Mouse (Mus musculus): ENCODE data around the gene Hipk2. TPM values are rescaled to one million over a fixed set of nuclear protein-coding genes. Genes with fewer than 3 reads are reported as not detected.

Gene Hipk2
- polyA plus RNA-seq, 1 experiment from 2014 or later, result 10.7 TPM

DNA sequence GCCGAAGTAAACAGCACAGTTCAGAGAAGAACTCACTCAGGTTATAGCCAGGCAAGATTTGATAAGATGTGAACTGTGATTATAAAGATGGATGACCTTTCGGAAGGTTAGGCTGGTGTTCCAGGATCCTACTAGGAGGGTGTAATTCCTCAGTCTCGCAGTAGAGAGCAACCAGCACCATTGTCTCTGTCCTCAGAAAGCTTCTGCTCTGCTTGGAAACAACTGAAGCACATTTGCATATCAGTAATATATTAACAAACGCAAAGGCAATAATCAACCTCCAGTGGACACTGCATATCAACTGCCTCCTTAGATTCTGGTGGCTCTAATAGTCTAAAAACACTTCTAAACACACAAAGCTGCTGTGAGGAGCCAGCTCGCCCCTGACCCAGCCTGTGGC is 48.5 kb downstream of the Hipk2 start:
- no peak overlapping the region for H3K9ac ChIP-seq (ENCODE audit: low read depth, low read length)
- H3K27ac ChIP-seq (replicated peaks; ENCODE audit: low read depth, low read length), result no peak overlapping the region
- peaks cover 4% of the 10 kb centered on the region; the same call in 1 of the 2 replicates for H3K4me1 ChIP-seq (ENCODE audit: control insufficient read depth, insufficient read depth, low read length)
- no peak overlapping the region for H3K4me3 ChIP-seq (ENCODE audit: low read depth, low read length)
- ATAC-seq (ENCODE audit: low read depth), result no peak
- no peak for DNase-seq (ENCODE audit: low spot score)
- 76% methylated on average over 5 of the region's 5 CpGs for WGBS
- H3K4me2 ChIP-seq (ENCODE audit: low read depth, low read length), result no peak overlapping the region
- H3K36me3 ChIP-seq (ENCODE audit: control insufficient read depth, insufficient read depth, low read length), result no peaks in the 10 kb centered on the region
- no peaks in the 10 kb centered on the region for H3K27me3 ChIP-seq (replicated peaks; ENCODE audit: control insufficient read depth, insufficient read depth, low read length)
- H3K9me3 ChIP-seq (ENCODE audit: control insufficient read depth, low read length), result no peaks in the 10 kb centered on the region

DNA sequence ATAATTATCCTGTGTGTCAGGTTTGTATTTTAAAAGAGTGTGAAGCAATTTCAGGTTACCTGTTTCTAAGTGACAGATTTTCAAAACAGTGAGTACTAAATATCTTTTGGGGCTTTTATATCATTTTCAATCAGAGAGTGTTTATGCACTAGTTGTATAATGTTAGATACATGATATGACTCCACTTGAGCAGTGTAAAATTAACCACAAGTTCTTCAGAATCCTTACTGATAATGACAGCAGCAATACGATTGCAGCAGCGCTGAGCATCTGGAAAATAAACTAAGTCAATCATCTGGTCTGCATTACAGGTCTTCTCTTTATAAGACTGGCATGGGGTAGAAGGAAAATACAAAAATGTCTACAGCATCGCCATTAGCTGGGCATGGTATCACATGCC is 49.1 kb downstream of the Hipk2 start:
- no peak overlapping the region for H3K4me3 ChIP-seq (ENCODE audit: low read depth, low read length)

DNA sequence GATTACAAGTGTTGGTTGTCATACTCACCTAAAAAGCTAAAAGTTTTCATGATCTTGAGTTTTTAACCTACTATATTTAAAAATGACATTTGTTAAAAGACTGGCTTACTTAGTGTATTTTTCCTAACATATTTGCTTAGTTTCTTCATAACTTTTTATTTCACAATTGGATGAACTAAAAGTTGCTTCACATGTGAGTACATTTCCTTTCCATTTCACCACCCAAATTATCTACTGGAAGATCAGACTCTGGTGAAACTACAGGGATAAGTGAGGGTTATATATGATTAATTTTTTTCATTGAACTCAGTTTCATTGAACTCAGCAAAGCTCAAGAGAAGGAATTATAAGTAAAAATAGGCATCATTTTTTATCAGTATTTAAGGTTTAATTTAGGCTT is 50.1 kb downstream of the Hipk2 start:
- Histone ChIP-seq H3K9ac (ENCODE audit: low read depth, low read length) (no peak overlapping the region), H3K4me2 (ENCODE audit: low read depth, low read length) (no peak overlapping the region), H3K27me3 (replicated peaks; ENCODE audit: control insufficient read depth, insufficient read depth, low read length) (no peaks in the 10 kb centered on the region), H3K9me3 (ENCODE audit: control insufficient read depth, low read length) (no peaks in the 10 kb centered on the region), H3K27ac (replicated peaks; ENCODE audit: low read depth, low read length) (no peak overlapping the region), H3K4me3 (ENCODE audit: low read depth, low read length) (no peak overlapping the region), H3K4me1 (ENCODE audit: control insufficient read depth, insufficient read depth, low read length) (no peaks in the 10 kb centered on the region), H3K36me3 (ENCODE audit: control insufficient read depth, insufficient read depth, low read length) (no peaks in the 10 kb centered on the region)
- ATAC-seq (ENCODE audit: low read depth) (no peak), DNase-seq (ENCODE audit: low spot score) (no peak)

More for the DNA sequence above, 49.1 kb downstream of the Hipk2 start:
- H3K9ac ChIP-seq (ENCODE audit: low read depth, low read length), result no peak overlapping the region
- no peak overlapping the region for H3K27ac ChIP-seq (replicated peaks; ENCODE audit: low read depth, low read length)
- no peak for ATAC-seq (ENCODE audit: low read depth)
- no peak for DNase-seq (ENCODE audit: low spot score)
- no peaks in the 10 kb centered on the region for H3K9me3 ChIP-seq (ENCODE audit: control insufficient read depth, low read length)
- 51% methylated on average over 3 of the region's 3 CpGs for WGBS
- no peak overlapping the region for H3K4me2 ChIP-seq (ENCODE audit: low read depth, low read length)
- no peaks in the 10 kb centered on the region for H3K36me3 ChIP-seq (ENCODE audit: control insufficient read depth, insufficient read depth, low read length)
- H3K4me1 ChIP-seq (ENCODE audit: control insufficient read depth, insufficient read depth, low read length), result no peaks in the 10 kb centered on the region
- H3K27me3 ChIP-seq (replicated peaks; ENCODE audit: control insufficient read depth, insufficient read depth, low read length), result no peaks in the 10 kb centered on the region

DNA sequence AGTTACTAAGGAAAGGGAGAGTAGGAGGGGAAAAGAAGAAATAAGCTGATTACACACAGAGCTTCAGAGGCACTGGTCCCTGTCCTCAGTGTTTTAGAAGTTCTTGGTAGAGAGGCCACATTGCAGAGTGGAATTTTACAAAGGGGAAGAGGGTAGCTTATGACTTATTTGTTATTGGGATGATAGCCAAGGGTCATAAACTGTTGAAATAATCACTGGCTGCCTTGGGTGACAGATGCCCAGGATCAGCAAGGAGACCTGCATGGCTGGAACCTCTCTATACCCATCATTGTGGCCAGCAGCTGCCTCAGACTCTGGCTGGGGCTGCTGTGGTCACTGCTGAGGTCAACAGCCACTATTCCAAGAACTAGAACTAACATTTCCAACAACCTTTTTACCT is 52.1 kb downstream of the Hipk2 start:
- no peak overlapping the region for H3K9ac ChIP-seq (ENCODE audit: low read depth, low read length)
- no peaks in the 10 kb centered on the region for H3K4me1 ChIP-seq (ENCODE audit: control insufficient read depth, insufficient read depth, low read length)
- H3K4me2 ChIP-seq (ENCODE audit: low read depth, low read length), result no peak overlapping the region
- no peaks in the 10 kb centered on the region for H3K9me3 ChIP-seq (ENCODE audit: control insufficient read depth, low read length)
- peaks cover 8% of the 10 kb centered on the region for H3K36me3 ChIP-seq (ENCODE audit: control insufficient read depth, insufficient read depth, low read length)
- no peak for DNase-seq (ENCODE audit: low spot score)
- H3K27me3 ChIP-seq (replicated peaks; ENCODE audit: control insufficient read depth, insufficient read depth, low read length), result no peaks in the 10 kb centered on the region
- no peak overlapping the region for H3K27ac ChIP-seq (replicated peaks; ENCODE audit: low read depth, low read length)
- no peak for ATAC-seq (ENCODE audit: low read depth)
- H3K4me3 ChIP-seq (ENCODE audit: low read depth, low read length), result no peak overlapping the region

DNA sequence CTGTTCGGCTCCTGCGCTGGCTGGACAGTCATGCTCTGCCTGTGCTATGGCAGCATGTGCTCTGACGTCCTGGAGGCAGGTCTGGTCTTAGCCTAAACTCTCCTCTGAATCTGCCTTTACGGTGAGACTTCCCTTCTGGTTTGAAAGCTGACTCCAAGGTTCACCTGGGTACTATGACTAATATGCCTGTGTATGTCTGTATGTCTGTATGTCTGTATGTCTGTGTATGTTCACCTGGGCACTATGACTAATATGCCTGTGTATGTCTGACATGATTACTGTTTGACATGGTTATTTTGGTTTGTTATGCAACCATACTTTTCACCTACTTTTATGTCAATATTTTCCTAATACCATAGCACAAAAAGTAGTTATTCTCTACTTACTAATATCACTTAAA is 52.8 kb downstream of the Hipk2 start:
- Histone ChIP-seq H3K27me3 (replicated peaks; ENCODE audit: control insufficient read depth, insufficient read depth, low read length) (no peaks in the 10 kb centered on the region), H3K4me1 (ENCODE audit: control insufficient read depth, insufficient read depth, low read length) (no peaks in the 10 kb centered on the region), H3K36me3 (ENCODE audit: control insufficient read depth, insufficient read depth, low read length) (peaks cover 15% of the 10 kb centered on the region), H3K4me2 (ENCODE audit: low read depth, low read length) (no peak overlapping the region), H3K4me3 (ENCODE audit: low read depth, low read length) (no peak overlapping the region), H3K9me3 (ENCODE audit: control insufficient read depth, low read length) (no peaks in the 10 kb centered on the region), H3K27ac (replicated peaks; ENCODE audit: low read depth, low read length) (no peak overlapping the region), H3K9ac (ENCODE audit: low read depth, low read length) (no peak overlapping the region)
- WGBS, result 92% methylated on average over 4 of the region's 4 CpGs
- ATAC-seq (ENCODE audit: low read depth) (no peak), DNase-seq (ENCODE audit: low spot score) (no peak)

DNA sequence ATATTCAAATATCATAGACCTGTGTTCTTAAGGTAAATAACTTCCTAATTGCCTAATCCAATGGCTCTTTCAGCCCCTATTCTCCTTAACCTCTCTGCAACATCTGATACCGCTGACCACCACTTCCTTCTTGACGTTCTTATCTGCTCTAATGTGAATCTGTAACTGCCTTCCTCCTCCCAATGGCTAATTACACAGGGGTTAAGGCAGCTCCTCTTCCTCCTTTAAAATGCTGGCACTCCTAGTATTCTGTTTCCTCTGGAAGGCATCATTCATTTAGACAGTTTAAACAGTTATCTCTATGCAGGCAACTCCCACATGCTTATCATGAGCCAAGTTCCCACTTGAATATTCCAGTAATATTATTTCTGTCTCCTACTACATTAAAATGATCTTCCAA is 54.3 kb downstream of the Hipk2 start:
- Histone ChIP-seq H3K36me3 (ENCODE audit: control insufficient read depth, insufficient read depth, low read length) (peaks cover 28% of the 10 kb centered on the region), H3K4me1 (ENCODE audit: control insufficient read depth, insufficient read depth, low read length) (no peaks in the 10 kb centered on the region), H3K4me2 (ENCODE audit: low read depth, low read length) (no peak overlapping the region), H3K4me3 (ENCODE audit: low read depth, low read length) (no peak overlapping the region), H3K27ac (replicated peaks; ENCODE audit: low read depth, low read length) (no peak overlapping the region), H3K9me3 (ENCODE audit: control insufficient read depth, low read length) (no peaks in the 10 kb centered on the region), H3K27me3 (replicated peaks; ENCODE audit: control insufficient read depth, insufficient read depth, low read length) (no peaks in the 10 kb centered on the region), H3K9ac (ENCODE audit: low read depth, low read length) (no peak overlapping the region)
- WGBS, result 78% methylated on average over 2 of the region's 2 CpGs
- ATAC-seq (ENCODE audit: low read depth), result no peak
- no peak for DNase-seq (ENCODE audit: low spot score)

DNA sequence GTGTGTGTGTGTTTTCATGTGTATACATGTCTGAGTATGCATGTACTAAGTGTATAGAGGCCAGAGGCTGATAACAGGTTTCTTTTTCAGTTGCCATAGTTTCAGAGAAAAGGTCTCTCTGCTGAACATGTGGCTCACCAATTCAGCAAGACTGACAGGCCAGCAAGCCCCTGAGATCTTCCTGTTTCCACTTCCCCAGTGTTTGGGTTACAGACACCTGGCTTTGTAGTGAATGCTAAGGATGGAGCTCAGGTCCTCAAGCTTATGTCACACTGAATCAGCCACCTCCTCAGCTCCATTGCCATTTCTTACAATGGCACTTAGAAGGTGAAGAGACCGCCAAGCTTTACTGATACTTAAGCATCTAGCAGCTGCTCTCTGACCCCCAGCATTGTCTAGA is 55.1 kb downstream of the Hipk2 start:
- DNase-seq (ENCODE audit: low spot score) (no peak), ATAC-seq (ENCODE audit: low read depth) (no peak)
- Histone ChIP-seq H3K4me1 (ENCODE audit: control insufficient read depth, insufficient read depth, low read length) (no peaks in the 10 kb centered on the region), H3K36me3 (ENCODE audit: control insufficient read depth, insufficient read depth, low read length) (peaks cover 35% of the 10 kb centered on the region), H3K4me2 (ENCODE audit: low read depth, low read length) (no peak overlapping the region), H3K4me3 (ENCODE audit: low read depth, low read length) (no peak overlapping the region), H3K27me3 (replicated peaks; ENCODE audit: control insufficient read depth, insufficient read depth, low read length) (no peaks in the 10 kb centered on the region), H3K27ac (replicated peaks; ENCODE audit: low read depth, low read length) (no peak overlapping the region), H3K9ac (ENCODE audit: low read depth, low read length) (no peak overlapping the region), H3K9me3 (ENCODE audit: control insufficient read depth, low read length) (no peaks in the 10 kb centered on the region)
- 100% methylated on average over 1 of the region's 1 CpGs for WGBS

DNA sequence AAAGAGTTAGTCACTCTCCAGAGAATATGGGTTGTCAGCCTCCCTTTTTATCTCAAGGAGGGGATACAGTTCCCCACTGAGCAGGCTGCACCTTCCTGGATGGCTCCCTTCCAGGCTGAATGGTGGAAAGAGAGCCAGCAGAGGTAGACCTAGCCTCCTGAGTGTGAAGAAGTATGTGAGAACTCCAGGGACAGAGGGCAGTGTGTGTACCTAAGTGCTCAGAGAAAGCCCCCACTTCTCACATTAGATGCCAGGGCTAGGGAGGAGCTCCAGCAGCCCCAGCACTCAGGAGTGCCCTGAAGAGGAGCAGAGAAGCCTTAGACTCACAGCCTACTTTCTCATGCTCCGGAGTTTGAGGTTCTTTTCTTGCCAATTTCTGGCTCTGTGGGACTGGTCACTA is 59.7 kb downstream of the Hipk2 start:
- no peak for DNase-seq (ENCODE audit: low spot score)

DNA sequence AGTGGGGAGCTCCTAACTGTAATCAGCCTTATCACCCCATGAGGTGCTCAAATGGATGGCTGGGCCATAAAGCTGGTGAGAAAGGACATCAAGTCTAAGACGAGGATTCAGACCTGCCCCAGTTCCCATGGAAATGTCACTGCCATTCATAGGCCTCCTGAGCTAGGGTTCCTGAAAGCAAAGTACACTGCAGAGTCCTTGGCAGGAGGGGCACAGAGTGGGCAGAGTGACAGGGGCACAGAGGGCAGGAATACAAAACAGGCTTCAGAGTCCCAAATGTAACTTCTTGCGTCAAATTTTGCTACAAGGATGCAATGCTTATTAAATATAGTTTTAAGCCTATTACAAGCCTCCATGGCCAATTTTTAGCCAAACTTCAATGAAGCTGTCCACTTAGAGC is 60.4 kb downstream of the Hipk2 start:
- H3K36me3 ChIP-seq (ENCODE audit: control insufficient read depth, insufficient read depth, low read length), result peaks cover 35% of the 10 kb centered on the region
- H3K4me3 ChIP-seq (ENCODE audit: low read depth, low read length), result no peak overlapping the region
- no peak overlapping the region for H3K27ac ChIP-seq (replicated peaks; ENCODE audit: low read depth, low read length)
- no peaks in the 10 kb centered on the region for H3K27me3 ChIP-seq (replicated peaks; ENCODE audit: control insufficient read depth, insufficient read depth, low read length)
- DNase-seq (ENCODE audit: low spot score) (no peak), ATAC-seq (ENCODE audit: low read depth) (no peak)
- no peak overlapping the region for H3K9ac ChIP-seq (ENCODE audit: low read depth, low read length)
- H3K9me3 ChIP-seq (ENCODE audit: control insufficient read depth, low read length), result no peaks in the 10 kb centered on the region
- H3K4me1 ChIP-seq (ENCODE audit: control insufficient read depth, insufficient read depth, low read length), result no peaks in the 10 kb centered on the region
- 79% methylated on average over 2 of the region's 2 CpGs for WGBS
- H3K4me2 ChIP-seq (ENCODE audit: low read depth, low read length), result no peak overlapping the region

More for the DNA sequence above, 59.7 kb downstream of the Hipk2 start:
- Histone ChIP-seq H3K4me1 (ENCODE audit: control insufficient read depth, insufficient read depth, low read length) (no peaks in the 10 kb centered on the region), H3K4me2 (ENCODE audit: low read depth, low read length) (no peak overlapping the region), H3K4me3 (ENCODE audit: low read depth, low read length) (no peak overlapping the region), H3K27ac (replicated peaks; ENCODE audit: low read depth, low read length) (no peak overlapping the region), H3K27me3 (replicated peaks; ENCODE audit: control insufficient read depth, insufficient read depth, low read length) (no peaks in the 10 kb centered on the region), H3K36me3 (ENCODE audit: control insufficient read depth, insufficient read depth, low read length) (peaks cover 35% of the 10 kb centered on the region), H3K9me3 (ENCODE audit: control insufficient read depth, low read length) (no peaks in the 10 kb centered on the region), H3K9ac (ENCODE audit: low read depth, low read length) (no peak overlapping the region)
- no peak for ATAC-seq (ENCODE audit: low read depth)
- WGBS, result 87% methylated on average over 1 of the region's 1 CpGs

Data from embryonic facial prominence, embryonic 14.5 days (tissue).